Mouse (Mus musculus) kidney, adult 18-20 months (tissue): ENCODE measurements around the gene Gipc2.
"Not testable (repeated sequence)": the region's sequence is repeated elsewhere in the genome, so short reads cannot be mapped to it uniquely, and the experiment has no call there.

ENCODE experiments used
- DNase-seq: peaks from one replicate; pipeline ENCODE4 v3.0.0; 2021

Gene Gipc2

GRCm38 (mm10) chr3:152166099-152166423 lies at the start of gene Gipc2:
Gipc2 (minus strand) TSS chr3:152166230.
- no peak for DNase-seq

- DNase-seq: no peak
These were observed 47.4 kb upstream of the Gipc2 start for GRCm38 (mm10) chr3:152213416-152213815.

GRCm38 (mm10) chr3:152211731-152212279 lies 45.8 kb upstream of the Gipc2 start:
- DNase-seq: no peak

GRCm38 (mm10) chr3:152210728-152211391 lies 44.8 kb upstream of the Gipc2 start:
- DNase-seq: peak; percentile 78

- peak; percentile 100 for DNase-seq
These were observed 44.1 kb upstream of the Gipc2 start, which contains the start of the genes Dnajb4 and Fubp1 for GRCm38 (mm10) chr3:152209967-152210634. Dnajb4 (minus strand) TSS chr3:152210302. Fubp1 (plus strand) TSS chr3:152210422.

GRCm38 (mm10) chr3:152209177-152209966 lies 43.3 kb upstream of the Gipc2 start:
- DNase-seq: no peak

- DNase-seq: no peak
These were observed 42.3 kb upstream of the Gipc2 start for GRCm38 (mm10) chr3:152208096-152208885.

- no peak for DNase-seq
These were observed 41.1 kb upstream of the Gipc2 start for GRCm38 (mm10) chr3:152207156-152207555.

- DNase-seq: no peak
These were observed 38.5 kb upstream of the Gipc2 start for GRCm38 (mm10) chr3:152204577-152204976.

GRCm38 (mm10) chr3:152203996-152204395 lies 38.0 kb upstream of the Gipc2 start:
- DNase-seq: no peak

- DNase-seq: no peak
These were observed 37.4 kb upstream of the Gipc2 start for GRCm38 (mm10) chr3:152203411-152203810.

- DNase-seq: no peak
These were observed 36.9 kb upstream of the Gipc2 start for GRCm38 (mm10) chr3:152202942-152203341.

- no peak for DNase-seq
These were observed 35.6 kb upstream of the Gipc2 start for GRCm38 (mm10) chr3:152201651-152202050.

- DNase-seq: no peak
These were observed 35.2 kb upstream of the Gipc2 start for GRCm38 (mm10) chr3:152201181-152201580.

- DNase-seq: no peak
These were observed 33.1 kb upstream of the Gipc2 start for GRCm38 (mm10) chr3:152199125-152199524.

- not testable (repeated sequence) for DNase-seq
These were observed 31.2 kb upstream of the Gipc2 start for GRCm38 (mm10) chr3:152197246-152197645.

GRCm38 (mm10) chr3:152193635-152194097 lies 27.6 kb upstream of the Gipc2 start:
- peak; percentile 88 for DNase-seq

- no peak for DNase-seq
These were observed 27.1 kb upstream of the Gipc2 start for GRCm38 (mm10) chr3:152193177-152193576.

GRCm38 (mm10) chr3:152192238-152192931 lies 26.4 kb upstream of the Gipc2 start:
- DNase-seq: peak; percentile 37

- DNase-seq: peak; percentile 64
These were observed 25.8 kb upstream of the Gipc2 start for GRCm38 (mm10) chr3:152191791-152192237.

- no peak for DNase-seq
These were observed 24.8 kb upstream of the Gipc2 start for GRCm38 (mm10) chr3:152190679-152191477.
